Mouse (Mus musculus) lung, postnatal 0 days (tissue): ENCODE results near the gene Gm49369.

Experiments used
- CTCF ChIP-seq: IDR thresholded peaks from 2 replicates; pipeline ENCODE4 v1.5.1; 2016; ENCODE audit warnings: antibody characterized with exemption, mild to moderate bottlenecking
- EP300 ChIP-seq: IDR thresholded peaks from 2 replicates; pipeline ENCODE4 v1.6.1; 2016; ENCODE audit warnings: antibody characterized with exemption, mild to moderate bottlenecking, control low read depth

DNA sequence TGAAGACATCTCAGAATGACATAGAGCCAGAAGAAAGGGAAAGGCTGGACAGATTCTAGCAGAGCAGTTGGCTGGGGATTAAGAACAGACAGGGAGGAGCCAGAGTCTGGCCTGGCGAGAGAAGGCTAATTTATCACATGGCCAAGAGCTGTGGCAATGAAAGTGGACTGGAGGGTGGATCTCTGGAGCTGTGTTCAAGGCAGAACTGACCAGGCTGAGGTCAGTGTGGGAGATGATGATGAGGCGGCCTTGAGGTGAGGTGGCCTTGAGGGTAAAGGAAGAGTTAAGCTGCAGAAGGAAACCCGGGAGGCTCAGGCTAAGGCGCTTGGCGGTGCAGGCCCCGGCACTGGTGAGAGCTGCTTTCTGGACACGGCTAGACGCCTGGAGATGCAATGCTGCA, 23.3 kb downstream of the Gm49369 start:
- no peak for TF ChIP-seq CTCF
- no peak for TF ChIP-seq EP300
